Mouse (Mus musculus) thymus, postnatal 14 days (tissue): ENCODE data around the gene Gm42517.
A peak's percentile ranks its signal among the peaks of the same experiment; 100 is the strongest.

Source experiments
- DNase-seq: peaks from one replicate; pipeline ENCODE4 v3.0.0; 2021

Gene Gm42517

DNA sequence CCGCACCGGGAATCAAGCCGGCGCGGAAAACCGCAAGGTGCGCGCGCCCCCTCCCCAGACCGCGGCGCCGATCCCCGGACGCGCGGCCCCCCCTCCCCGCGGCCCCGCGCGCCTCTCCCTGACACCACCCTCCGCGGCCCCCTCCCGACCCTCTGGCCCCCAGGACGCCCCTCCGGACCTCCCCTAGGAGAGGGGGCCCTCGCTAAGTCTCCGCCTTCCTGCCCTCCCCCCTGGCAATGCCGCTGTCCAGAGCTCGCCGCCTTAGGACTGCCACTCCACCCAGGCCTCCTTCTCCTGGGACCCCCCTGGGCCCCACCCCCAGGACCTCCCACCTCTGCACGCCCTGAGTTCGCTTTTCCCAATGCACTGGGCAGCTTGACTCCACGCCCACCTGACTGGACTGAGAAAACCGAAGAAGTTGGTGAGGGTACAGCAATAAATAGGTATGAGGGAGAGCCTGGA, at the start of gene Gm42517:
Gm42517 (minus strand) TSS at position 52 of the 462 bp plus-strand sequence.
- no peak for DNase-seq

DNA sequence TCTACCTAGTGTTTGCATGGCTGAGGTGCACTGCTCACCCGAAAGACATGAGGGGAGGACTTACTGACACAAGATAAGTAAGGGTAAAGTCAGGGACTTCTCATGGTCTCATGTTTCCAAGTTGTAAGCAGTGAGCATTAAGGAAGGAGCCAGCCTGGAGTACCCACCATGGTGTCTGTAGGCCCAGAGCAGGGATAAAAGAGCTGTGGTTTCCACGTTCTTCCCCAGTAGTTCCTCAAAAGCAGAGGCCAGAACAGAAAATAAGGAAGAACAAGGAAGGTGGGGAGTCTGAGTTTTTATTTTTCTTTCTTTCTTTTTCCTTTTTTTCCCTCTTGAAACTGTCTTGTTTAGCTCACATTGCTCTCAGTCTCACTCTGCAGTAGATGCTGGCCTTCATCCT, 47.0 kb upstream of the Gm42517 start:
- DNase-seq, result no peak

DNA sequence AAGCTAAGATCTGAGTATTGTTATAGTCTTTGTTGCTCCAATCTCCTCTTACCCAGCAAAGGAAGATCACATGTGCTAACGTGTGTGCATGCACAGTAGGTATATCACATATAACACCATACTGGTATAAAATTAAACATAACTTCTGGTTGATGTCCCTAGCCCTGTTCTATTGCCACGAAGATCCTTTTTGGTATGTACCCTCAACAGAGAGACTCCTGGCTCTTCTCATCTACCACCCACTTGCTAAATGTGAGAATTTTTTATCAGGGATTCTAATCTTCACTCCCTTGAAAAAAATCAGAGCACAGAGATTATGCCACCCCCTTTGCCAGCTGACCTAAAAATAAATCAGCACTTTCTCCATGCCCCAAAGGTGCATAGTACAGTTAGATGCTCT, 39.3 kb upstream of the Gm42517 start:
- DNase-seq, result no peak

DNA sequence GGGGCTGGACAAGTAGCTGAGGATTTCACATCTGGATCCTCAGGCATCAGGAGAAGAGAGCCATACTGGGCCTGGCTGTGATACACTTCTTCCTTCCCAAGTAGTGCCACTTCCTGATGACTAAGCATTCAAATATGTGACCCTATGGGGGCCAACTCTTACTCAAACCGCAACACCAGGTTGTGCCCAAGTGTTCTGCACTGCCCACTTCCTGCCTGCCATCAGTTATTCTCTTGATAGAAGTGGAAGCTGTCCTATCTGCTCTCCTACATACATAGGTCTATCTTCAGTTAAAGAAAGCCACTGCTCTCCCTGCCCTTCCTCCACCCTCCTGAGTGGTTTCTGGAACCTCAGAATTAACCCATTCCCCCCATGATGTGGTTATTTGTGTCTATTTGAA, 37.7 kb upstream of the Gm42517 start:
- DNase-seq, result no peak

DNA sequence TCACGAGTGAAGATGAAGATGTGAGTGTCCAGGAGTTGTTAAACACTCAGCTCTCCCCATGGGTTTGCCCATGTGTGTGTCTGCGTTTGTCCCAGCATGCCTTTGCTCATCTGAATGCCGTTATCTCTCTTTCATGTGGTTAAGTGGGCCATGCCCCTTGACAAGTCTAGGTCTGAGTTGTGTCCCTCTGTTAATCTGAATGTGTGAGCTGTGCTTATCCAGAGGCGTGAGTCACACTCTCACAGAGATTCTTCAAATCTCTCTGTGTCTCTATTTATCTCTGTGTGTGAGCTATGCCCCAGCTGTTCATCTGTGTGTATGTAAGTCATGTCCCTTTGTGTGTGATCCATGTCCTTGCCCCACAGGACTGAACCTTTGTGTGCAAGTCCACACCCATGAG, 35.7 kb upstream of the Gm42517 start:
- DNase-seq, result no peak

DNA sequence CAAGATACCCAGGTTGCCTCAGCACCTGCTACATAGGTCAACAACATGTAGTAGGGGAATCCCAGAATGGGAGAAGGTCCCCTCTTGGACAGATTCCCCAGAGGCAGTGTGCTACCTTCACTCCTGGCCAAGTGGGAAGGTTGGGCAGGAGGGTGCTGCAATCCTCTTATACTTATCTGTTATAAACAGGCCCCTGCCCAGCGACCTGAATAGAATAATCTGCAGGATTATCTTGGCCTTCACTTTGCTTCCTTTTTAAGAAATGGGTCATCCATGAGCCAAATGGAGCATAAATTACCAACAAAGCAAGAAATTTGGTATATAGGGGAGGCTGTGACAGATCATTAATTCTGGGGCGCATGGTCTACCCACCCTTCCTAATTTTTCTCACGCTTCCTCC, 22.0 kb upstream of the Gm42517 start:
- DNase-seq, result no peak

DNA sequence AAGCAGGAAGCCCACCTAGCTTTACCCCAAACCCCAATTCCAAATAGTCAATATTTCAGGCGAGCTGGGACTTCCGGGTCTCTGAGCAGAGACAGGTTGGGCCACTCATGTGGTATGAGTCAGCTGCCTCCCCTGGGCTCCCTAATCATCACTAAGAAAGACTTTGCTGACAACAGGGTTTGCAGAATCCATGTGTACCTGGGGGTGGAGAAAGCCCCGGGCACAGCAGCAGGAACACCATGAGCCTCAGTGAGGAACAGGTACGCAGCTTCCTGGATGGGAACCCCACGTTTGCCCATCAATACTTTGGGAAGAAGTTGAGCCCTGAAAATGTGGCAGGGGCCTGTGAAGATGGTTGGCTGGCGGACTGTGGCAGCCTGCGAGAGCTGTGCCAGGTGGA, 20.5 kb upstream of the Gm42517 start, which contains the start of gene Pde6b:
Pde6b (plus strand) TSS at position 191 of the 400 bp plus-strand sequence.
- DNase-seq, result no peak

DNA sequence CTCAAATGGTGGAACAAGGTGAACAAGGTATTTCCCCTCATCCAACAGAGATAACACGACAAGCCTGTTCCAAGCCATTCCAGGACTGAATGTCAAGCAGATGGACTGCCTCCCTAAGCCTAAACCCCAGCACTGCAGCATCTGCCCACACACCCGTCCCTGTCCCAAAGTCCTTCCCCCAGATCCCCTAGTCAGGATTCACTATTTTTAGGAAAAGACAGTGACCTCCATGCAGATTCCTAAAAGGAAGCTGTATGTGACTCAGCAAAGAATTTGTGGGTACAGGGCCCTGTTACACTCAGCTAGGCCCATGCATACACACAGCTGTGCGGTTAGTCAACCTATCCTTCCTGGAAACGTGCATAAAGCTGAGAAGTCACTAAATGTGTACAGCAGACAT, 18.7 kb upstream of the Gm42517 start:
- DNase-seq, result no peak

DNA sequence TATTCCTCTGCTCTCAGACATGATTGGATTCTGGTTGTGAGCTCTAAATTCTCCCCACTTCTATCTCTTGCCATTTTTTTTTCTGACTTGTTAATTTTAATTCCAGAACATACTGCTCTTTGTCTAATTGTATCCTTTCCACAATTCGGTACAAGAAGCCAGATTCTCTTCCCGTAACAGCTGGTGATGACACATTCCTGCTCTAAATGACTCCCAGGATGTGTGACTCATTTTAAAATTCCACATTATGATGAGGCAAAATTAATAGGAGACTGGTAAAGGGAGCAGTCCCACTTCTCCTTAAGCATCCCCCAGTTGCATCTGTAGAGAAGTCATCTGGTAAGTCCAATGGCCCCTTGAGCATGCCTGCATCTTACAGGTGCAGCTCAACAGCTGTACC, 17.9 kb upstream of the Gm42517 start:
- no peak for DNase-seq

DNA sequence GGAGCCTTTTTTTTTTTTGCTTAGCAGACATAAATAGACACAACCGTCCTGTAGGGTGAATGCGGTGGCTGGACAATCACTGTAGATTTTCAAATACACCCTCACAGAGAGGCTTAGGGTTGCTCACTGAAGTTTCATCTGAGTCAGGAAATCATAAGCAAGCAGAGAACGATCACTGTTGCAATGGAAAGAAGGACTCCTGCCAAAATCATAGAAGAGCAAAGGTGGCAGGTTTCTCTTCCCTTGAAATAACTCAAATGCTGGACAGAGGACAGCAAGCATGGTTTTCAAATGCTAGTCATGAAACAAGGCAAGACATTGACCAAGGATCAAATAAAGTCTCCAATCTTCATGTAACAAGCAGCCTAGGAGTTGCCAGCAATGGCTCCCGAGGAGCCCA, 10.6 kb upstream of the Gm42517 start:
- no peak for DNase-seq

DNA sequence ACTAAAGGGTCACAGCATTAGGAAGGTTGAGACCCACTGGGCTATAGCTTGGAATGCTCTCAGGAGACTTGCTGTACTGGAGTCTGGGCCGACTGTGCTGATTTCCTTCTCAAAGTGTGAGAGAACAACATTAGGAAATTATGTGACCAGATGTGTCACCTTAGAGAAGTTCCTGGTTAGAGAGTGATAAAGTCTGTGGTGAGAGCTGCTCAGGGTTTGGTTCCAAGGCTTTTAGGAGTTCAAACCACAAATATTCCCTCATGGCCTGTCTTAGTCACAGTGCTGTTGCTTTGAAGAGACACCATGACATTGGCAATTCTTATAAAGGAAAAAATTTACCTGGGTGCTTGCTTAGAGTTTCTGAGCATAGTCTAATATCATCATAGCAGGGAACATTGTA, 8.3 kb upstream of the Gm42517 start:
- DNase-seq, result no peak

DNA sequence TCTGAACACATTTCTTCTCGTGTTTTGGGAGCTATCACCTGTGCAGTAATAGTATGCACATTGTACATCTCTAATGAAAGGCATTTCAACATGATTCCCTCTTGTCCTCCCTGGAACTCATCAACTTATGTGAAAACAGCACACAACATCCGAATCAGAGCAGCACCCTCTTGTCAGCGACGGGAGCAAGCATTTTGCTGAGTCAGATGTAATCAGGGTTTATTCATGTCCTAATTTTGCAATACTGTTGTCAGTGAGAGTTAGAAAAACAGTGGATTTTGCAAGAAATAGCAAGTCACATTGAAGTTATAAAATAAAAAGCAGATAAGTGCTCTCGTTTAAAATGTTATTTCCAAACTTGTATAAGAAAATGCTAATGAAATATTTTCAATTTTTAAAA, 6.4 kb upstream of the Gm42517 start:
- no peak for DNase-seq

DNA sequence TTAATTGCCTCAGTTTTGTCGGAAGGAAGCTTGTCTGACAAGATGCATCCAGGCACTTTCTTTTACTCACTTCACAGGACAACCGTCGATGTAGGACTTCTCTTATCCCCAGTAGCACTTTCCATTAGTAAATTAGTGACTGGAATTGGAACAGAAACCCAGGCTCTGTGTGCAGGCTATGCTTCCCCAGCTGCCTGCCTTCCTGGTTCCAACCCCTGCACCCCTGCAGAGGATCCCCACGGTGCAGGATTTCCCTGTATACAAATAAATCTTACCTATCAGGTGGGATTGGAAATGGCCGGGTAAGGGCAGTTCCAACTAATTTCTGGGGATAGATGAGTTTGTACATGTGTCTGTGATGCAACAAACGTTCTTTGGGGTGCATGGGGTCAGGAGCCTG, 2.2 kb upstream of the Gm42517 start:
- DNase-seq, result no peak

DNA sequence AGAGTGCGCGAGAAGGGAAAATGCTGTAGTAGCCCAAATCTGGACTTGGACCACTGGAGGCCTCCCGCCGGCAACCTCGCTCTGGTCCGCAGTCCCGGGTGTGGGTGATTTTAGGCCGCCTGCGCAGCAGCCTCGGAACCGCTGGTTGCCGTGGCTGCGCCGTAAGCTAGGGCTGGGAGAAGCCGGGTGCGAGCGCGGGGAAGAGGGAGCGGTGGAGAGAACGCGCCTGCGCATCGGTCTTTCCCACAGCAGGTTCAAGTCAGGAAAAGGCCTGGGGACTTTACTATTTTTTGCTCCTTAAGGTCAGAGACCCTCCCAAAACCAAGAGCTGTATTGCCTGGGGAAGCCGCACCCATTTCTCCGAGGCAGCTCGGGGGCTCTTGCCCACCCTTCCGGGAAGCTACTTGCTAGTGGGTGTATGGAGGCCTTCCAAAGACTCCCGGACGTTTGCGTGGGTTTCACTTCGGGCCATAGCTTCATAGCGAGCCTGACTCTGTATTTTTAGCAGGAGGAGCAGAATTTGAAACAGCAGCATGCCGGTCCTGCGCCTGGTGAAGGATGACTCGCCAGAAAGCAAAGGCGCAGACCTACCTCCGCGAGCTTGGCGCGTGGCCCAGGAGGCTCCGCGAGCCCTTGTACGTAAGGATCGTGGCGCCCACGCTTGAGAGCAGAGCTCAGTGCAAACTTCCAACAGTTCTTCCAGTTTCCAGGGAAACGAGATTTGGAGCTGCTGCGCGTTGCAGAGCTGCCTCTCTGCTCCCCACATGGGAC, 1.3 kb upstream of the Gm42517 start:
- DNase-seq, result no peak

DNA sequence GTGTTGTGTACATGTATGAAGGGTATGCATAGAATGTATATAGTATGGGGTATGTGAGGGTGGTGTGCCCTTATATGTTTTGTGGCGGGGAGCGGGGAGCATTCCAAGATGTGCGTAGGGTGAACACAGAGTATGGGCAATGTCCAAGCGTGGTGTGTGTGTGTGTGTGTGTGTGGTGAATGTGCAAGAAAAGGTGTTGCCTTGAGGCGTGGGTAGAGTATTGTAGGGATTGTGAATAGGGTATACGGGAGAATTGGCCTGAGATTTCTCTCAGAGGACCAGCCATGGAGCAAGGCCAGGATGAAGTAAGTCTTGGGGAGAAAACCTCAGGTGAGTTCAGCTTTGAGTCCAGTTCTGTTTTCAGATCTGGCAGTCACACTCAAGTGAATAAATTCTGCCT, 724 bp upstream of the Gm42517 start:
- no peak for DNase-seq

DNA sequence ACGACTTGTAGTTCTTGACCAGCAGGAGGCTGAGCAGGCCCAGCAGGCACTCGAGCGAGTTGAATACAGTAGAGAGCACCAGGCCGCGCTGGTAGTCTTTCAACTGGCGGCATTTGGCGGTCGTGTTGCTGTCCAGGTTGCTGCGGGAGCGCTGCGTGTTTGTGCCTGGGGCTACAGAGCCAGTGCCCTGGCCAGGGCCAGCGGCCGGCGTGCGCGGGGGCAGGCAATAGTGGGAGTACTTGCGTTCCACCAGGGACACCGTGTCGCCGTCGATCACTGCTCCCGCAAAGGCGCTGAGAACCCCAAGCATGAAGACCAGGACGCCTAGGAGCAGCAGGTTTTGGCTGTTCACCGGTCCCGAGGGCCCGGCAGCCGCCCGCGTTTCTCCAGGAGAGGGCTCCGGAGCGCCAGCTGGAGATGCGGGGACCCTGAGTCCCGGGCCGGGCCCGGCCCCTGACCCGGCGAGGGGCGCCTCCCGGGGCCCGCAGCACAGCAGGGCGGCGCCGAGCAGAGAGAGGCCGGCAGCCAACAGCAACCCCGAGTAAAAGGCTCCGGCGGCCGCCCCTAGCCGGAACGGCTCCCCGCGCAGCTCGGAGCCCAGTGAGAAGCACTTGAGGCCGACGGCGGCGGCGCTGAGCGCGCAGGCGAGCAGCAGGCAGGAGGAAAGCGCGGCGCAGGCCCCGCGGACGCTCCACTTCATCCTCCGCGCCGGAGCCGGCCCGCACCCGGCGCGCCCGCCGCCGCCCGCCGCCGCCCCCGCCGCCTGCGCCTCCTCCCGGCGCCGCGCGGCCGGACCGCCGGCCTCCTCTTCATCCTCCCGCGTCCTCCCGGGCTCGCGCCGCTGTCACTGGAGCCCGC, 509 bp downstream of the Gm42517 start:
- DNase-seq, result peak; percentile 4

DNA sequence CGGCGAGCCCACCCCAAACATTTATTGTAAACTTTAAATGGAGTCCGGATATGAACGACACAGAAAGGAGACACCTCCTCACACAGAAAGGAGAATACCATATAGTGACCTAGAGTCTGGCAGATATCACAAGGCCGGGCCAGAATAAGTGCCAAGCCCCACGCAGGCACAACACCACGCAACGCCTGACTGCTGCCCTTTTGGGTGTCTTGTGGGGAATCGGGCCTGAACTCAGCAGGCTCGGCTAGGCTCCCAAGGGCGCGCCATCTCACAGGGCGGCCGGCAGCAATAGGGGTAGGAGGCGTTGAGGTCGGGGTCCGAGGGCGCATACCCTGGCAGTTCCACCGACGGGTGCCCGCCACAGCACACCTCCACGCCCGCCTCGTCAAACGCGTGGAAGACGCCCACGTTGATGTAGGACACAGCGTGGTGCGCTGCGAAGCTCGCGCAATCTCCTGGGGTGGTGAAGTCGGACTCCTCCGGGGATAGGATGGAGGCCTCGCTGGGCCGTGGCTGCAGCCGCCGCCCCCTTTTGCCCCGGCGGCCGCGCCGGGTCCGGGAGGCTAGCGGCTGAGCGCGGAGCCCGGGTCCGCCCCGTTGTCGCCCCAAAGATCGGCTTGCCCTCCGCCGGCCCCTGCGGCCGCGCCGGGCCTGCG, 1.3 kb downstream of the Gm42517 start:
- no peak for DNase-seq

DNA sequence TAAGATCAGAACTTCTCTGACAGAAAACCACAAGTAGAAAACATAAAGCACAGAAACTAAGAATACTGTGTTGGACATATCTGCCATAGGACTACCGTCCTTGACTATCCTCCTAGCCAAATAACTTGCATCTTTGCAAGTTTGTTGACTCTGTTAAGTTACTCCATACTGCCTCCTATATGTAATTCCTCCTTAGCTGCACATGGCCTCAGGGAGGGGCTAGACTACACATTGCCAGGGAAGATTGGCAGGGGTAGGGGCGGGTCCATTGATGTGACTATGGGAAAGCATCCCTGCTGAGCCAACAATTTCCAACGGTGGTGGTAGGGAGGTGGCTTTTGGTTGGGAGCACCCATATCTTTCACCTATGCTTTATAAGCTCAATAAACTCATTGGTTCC, 5.4 kb downstream of the Gm42517 start:
- no peak for DNase-seq

DNA sequence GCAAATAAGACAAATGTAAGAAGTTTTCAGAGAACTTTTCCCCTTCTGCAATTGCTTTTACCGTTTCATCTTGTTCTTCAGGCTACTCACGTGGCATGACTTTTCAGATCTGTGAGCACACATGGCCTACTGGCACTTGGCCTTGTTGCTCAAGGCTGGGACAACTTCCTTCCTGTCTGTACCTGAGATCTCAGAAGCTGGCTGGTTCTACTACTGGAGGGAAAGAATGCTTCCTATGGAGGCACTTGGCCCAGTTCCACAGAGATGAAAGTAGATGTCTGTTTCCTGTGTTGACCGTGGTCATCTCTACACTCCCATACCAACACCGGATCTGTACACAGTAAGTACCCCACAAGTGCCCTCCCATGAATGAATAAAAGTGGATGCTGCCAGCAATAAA, 7.5 kb downstream of the Gm42517 start:
- no peak for DNase-seq

DNA sequence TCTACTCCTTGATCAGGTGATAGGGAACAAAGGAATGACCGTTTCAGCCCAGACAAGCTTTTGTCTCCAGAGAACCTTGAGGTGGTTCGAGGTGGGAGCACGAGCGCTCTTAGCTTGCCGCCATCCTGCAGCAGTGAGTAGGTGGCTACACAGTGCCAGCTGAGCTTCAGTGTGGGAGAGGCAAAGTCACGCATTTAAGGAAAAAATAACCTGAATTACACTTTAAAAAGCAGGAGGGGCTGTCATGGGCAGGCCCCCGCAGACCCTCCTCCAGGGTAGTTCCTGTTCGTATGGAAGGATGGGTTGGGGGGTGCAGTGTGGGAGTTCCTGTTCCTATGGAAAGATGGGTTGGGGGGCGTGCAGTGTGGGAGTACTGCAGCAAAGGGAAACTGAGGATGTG, 8.2 kb downstream of the Gm42517 start:
- DNase-seq, result no peak

DNA sequence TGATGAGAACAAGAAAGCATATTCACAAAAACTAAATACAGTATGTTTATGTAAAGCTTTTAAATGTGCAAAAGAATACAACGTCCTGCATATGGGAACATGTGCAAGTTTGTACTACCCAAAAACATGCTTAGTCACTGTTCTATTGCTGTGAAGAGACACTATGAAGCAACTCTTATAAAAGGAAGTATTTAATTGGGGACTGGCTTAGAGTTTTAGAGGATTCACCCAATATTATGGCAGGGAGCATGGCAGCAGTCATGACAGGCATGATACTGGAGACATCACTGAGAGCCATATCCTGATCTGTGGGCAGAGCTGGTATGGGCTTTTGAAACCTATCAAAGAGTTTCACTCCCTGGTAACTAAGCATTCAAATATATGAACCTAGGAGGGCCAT, 9.9 kb downstream of the Gm42517 start:
- DNase-seq, result no peak

DNA sequence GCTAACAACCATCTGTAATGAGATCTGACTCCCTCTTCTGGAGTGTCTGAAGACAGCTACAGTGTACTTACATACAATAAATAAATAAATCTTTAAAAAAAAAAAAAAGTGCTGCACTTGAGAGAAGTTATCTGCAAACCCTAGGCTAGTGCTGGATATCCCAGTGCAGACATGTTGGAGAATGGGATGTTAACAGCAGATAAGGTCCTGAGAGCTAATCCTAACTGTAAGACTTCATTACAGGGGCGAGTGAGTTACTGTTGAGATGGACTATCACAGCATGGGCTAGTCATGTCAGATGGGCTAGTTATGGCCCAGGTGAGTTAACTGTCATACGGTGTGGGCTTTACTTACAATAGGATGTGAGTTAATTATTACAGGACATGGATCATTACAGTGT, 13.7 kb downstream of the Gm42517 start:
- no peak for DNase-seq

DNA sequence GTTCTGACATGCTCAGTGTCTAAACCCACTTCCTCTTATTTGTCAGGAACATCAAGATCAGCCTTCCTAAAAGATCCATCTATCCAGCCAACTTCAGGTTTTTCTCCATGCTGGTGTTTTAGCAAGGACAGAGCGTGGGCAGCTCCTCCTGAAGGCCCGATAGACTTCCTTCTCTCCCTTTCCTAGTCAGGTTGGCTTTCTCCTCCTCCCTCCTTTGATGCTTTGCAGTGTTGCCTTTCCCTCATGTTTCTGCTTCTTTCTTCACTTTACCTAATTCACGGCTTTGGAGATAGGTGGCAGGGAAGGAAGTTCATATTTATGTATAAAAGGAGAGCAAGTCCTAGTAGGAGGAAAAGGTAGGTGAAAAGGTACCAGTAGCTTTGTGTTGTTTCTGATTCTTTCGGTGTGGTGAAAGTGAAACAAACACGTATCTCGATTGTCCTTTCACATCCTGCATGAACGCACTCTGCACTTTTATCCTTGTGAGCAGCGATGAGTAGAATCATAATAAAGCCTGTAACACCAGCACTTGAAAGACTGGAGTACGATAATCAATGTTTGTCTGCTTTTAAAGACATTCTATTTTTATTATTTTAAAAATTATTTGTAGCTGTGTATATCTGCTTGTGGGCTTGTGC, 18.1 kb downstream of the Gm42517 start:
- DNase-seq, result no peak
